Mouse (Mus musculus): Measurements from ENCODE around the gene Xlr5b.
A peak's percentile ranks its signal among the peaks of the same experiment; 100 is the strongest.
"Not testable (repeated sequence)": the region's sequence is repeated elsewhere in the genome, so short reads cannot be mapped to it uniquely, and the experiment has no call there.

Gene Xlr5b

GRCm38 (mm10) chrX:73148496-73148895, at the start of gene Xlr5b:
Xlr5b (plus strand) TSS chrX:73148796.
- not testable (repeated sequence) for DNase-seq (ENCODE audit: extremely low read depth, low read depth)

GRCm38 (mm10) chrX:73116747-73117146, 31.8 kb upstream of the Xlr5b start, which contains the start of gene Gm14685:
Gm14685 (plus strand) TSS chrX:73117047.
- DNase-seq (ENCODE audit: extremely low read depth, low read depth): not testable (repeated sequence)

- DNase-seq (ENCODE audit: extremely low read depth, low read depth): not testable (repeated sequence)
Measured at GRCm38 (mm10) chrX:73122859-73123829, 25.5 kb upstream of the Xlr5b start.

- DNase-seq (ENCODE audit: extremely low read depth, low read depth): not testable (repeated sequence)
Measured at GRCm38 (mm10) chrX:73143218-73143618, 5.4 kb upstream of the Xlr5b start.

DNA sequence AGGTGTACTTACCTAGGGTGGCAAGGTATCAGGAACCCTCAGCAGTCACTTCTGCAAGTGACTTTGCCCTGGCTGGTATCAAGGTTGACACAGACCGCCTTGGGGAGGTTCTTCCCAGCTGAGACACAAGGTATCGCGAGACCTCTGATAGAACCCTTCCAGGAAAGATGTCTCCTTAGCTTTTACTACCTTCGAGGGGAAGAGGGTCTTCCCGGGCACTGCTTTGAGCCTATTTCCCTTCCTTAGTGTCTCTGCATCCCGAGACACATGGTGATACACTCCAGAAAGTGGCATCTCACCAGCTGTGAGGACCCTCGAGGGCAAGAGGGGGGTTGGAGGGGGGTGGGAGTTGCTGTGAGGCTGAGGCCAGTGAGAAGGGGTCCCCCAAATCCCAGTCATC, 754 bp downstream of the Xlr5b start, which contains the start of gene DXBay18:
TSS of gene DXBay18 (minus strand) at position 101 of the 400 bp plus-strand sequence.
- DNase-seq (ENCODE audit: extremely low read depth, low read depth): not testable (repeated sequence)

DNA sequence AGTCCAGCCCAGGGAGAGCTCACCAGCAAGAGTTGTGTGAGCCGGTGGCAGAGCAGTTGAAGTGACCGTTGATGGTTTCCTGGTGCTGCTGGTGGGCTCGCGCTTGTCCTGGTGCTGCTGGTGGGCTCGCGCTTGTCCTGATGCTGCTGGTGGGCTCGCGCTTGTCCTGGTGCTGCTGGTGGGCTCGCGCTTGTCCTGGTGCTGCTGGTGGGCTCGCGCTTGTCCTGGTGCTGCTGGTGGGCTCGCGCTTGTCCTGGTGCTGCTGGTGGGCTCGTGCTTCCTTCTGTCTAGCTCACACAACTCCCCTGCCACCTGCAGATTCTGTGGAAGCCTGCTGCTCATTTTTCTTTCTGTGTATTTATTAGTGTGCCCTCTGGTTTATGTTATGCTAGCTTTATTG, 28.3 kb downstream of the Xlr5b start, which contains the start of gene Spin2d:
TSS of gene Spin2d (minus strand) at position 101 of the 400 bp plus-strand sequence.
- not testable (repeated sequence) for DNase-seq (ENCODE audit: extremely low read depth, low read depth)

DNA sequence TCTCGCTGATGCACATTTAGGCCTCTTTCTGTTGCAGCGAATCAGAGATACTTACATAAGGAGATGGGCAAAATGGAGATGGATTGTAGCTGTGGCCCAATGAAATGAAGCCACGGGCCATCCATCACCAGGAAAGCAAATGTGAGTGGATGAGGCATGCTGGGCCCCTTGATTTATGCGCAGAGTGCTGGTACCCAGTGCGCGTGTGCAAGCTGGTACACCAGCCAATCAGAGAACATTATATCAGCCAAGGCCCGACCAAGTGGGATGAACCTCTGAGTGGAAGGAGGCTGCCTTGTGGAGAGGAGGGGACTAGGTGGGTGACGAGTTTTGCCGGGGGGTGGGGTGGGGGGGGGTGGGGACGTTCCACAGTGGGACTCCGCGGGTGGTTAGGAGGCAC, 43.3 kb downstream of the Xlr5b start, which contains the start of gene Xlr3b:
TSS of gene Xlr3b (plus strand) at position 274 of the 400 bp plus-strand sequence.
- DNase-seq (ENCODE audit: extremely low read depth, low read depth): peak; percentile 89
